Mouse (Mus musculus): ENCODE data around the gene Dnm3. TPM values are rescaled to one million over a fixed set of nuclear protein-coding genes. Genes with fewer than 3 reads are reported as not detected.
A peak's percentile ranks its signal among the peaks of the same experiment; 100 is the strongest.

Dnm3 gene
- polyA plus RNA-seq, 1 experiment from 2014 or later = 2.8 TPM

DNA sequence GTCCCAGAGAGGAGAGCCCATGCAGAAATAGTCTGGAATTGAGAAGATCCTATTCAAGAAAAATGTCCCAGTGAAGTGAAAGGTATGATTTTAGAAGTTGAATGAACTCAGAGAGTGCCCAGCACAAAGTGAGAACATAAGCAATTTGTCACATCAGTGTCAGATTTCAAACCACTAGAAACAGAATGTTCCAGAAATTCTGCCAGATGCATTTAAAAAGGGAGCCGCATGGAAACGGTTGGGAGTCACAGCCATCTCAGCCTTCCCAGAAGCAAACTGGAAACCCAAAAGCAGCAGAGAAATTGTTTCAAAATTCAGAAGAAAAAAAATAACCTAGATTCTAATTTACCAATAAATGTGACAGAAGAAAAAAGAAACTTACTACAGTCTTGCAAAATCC lies 154.7 kb downstream of the Dnm3 start:
- Histone ChIP-seq H3K36me3 (ENCODE audit: control insufficient read depth, insufficient read depth, low read length) (no peaks in the 10 kb centered on the region), H3K4me1 (replicated peaks; ENCODE audit: control insufficient read depth, insufficient read depth, low read length) (no peaks in the 10 kb centered on the region), H3K4me3 (ENCODE audit: low read length) (no peak overlapping the region), H3K9me3 (ENCODE audit: control insufficient read depth, low read length) (no peaks in the 10 kb centered on the region), H3K27me3 (ENCODE audit: control insufficient read depth, insufficient read depth, low read depth, low read length) (no peaks in the 10 kb centered on the region), H3K27ac (ENCODE audit: low read length) (no peak overlapping the region), H3K9ac (ENCODE audit: low read length) (no peak overlapping the region), H3K4me2 (ENCODE audit: low read depth, low read length) (no peak overlapping the region)
- no peak for ATAC-seq (ENCODE audit: low read depth)
- WGBS = 63% methylated on average over 2 of the region's 2 CpGs

DNA sequence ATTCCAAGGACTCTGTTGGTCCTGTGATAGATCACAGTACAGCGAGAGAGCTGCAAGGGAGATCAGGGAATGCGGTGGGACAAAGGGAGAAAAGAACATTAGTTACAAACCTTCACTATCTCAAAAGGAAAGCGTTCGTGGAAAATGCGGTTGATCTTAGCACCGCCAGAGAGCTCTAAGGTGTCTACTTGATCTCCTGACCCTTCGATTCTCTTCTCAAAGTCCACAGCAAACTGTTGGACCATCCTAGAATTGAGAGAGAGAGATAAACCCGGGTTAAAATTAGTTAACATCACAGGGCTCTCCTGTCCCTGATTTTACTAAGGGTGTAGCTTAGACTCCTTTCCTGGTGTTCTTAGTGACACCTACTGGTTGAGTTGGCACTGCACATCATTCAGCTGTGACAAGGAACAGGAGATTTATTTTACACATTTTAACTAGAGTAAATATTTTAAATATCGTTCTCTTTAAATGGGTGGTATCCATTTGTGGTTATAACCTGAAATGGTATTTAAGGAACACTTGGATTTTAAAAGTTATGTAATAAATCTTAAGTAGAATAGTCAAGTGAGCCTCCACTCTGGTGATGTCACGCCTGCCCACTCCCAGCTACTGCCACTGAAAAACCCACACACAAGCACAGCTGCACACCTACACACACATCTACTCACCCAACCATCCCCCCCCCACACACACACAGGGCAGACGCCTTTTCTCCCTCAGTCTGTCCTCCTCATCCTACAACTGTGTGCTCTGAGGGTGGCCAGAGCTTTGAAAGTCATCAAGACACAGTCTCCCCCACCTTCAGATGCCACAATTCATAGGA lies 164.2 kb downstream of the Dnm3 start:
- Histone ChIP-seq H3K27ac (ENCODE audit: low read length) (no peak overlapping the region), H3K4me3 (ENCODE audit: low read length) (peak overlapping the region; percentile 32), H3K9ac (ENCODE audit: low read length) (peak overlapping the region; percentile 53), H3K9me3 (ENCODE audit: control insufficient read depth, low read length) (no peaks in the 10 kb centered on the region), H3K4me1 (replicated peaks; ENCODE audit: control insufficient read depth, insufficient read depth, low read length) (no peaks in the 10 kb centered on the region; the same call in 1 of the 2 replicates), H3K36me3 (ENCODE audit: control insufficient read depth, insufficient read depth, low read length) (no peaks in the 10 kb centered on the region), H3K4me2 (ENCODE audit: low read depth, low read length) (peak overlapping the region; percentile 46), H3K27me3 (ENCODE audit: control insufficient read depth, insufficient read depth, low read depth, low read length) (no peaks in the 10 kb centered on the region)
- 18% methylated on average over 11 of the region's 11 CpGs for WGBS
- peak; percentile 88 for ATAC-seq (ENCODE audit: low read depth)

DNA sequence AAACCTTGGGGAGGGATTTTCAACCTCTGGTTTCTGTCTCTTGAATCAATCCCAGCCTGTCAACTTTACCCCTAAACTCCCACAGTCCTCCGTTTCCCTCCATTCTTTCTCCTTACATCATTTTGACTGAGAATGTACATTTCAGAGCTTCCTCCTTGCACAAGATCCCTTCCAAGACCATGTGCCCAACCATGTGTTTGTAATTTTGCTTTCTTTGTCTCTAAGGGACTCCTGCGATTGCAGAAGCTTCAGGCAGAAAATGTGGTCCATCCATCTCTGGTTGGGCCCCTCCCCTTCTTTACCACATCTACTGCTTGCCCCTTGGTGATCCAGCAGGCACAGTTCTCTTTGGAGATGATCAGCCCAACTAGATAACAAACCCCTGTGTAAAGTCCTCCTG lies 165.2 kb downstream of the Dnm3 start:
- ATAC-seq (ENCODE audit: low read depth) = no peak
- Histone ChIP-seq H3K27ac (ENCODE audit: low read length) (no peak overlapping the region), H3K4me2 (ENCODE audit: low read depth, low read length) (no peak overlapping the region), H3K9ac (ENCODE audit: low read length) (no peak overlapping the region), H3K9me3 (ENCODE audit: control insufficient read depth, low read length) (no peaks in the 10 kb centered on the region), H3K27me3 (ENCODE audit: control insufficient read depth, insufficient read depth, low read depth, low read length) (no peaks in the 10 kb centered on the region), H3K4me3 (ENCODE audit: low read length) (no peak overlapping the region), H3K36me3 (ENCODE audit: control insufficient read depth, insufficient read depth, low read length) (no peaks in the 10 kb centered on the region), H3K4me1 (replicated peaks; ENCODE audit: control insufficient read depth, insufficient read depth, low read length) (no peaks in the 10 kb centered on the region; the same call in 1 of the 2 replicates)
- WGBS = 70% methylated on average over 2 of the region's 2 CpGs

DNA sequence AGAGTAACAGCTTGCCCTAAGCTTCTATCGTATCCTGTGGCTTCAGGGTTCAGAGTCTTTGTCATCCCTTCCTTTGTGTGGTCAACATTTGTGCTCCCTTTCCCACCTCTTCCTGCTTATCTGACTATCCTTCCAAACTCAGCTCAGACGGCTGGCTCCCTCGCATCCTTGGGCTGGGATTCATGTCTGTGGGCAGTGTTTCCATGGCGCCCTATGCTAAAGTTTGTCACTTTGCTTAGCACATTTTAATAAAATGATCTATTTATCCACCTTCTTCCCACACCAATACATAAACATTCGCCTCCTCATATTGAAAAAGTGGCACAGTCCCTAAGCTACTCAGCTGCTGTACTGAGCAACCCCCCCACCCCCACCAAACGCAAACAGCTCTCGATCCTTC lies 165.7 kb downstream of the Dnm3 start:
- 76% methylated on average over 7 of the region's 7 CpGs for WGBS
- H3K27ac ChIP-seq (ENCODE audit: low read length) = no peak overlapping the region
- H3K9ac ChIP-seq (ENCODE audit: low read length) = no peak overlapping the region

DNA sequence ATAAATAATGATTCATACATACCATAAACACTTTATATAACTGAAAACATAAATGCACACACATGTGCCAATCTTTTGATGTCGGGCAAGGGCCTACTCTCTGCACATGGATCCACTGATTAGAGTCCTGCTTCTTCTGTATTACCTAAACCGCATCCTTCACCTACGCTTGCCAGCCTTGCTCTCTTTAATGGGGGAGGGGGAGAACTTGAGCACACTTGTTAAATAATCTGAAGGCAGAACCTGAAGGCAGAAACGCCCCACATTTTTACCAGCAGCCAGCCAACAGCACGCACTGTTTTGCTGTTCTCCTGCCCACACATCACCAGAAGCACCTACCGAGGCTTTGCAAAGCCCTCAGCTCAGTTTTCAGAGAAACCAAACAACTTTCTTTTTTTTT lies 172.6 kb downstream of the Dnm3 start:
- ATAC-seq (ENCODE audit: low read depth) = no peak
- H3K4me1 ChIP-seq (replicated peaks; ENCODE audit: control insufficient read depth, insufficient read depth, low read length) = peaks cover 11% of the 10 kb centered on the region

More for the DNA sequence above, 165.7 kb downstream of the Dnm3 start:
- H3K4me3 ChIP-seq (ENCODE audit: low read length) = no peak overlapping the region
- no peaks in the 10 kb centered on the region for H3K9me3 ChIP-seq (ENCODE audit: control insufficient read depth, low read length)
- H3K4me2 ChIP-seq (ENCODE audit: low read depth, low read length) = no peak overlapping the region
- no peaks in the 10 kb centered on the region for H3K36me3 ChIP-seq (ENCODE audit: control insufficient read depth, insufficient read depth, low read length)
- ATAC-seq (ENCODE audit: low read depth) = no peak
- H3K4me1 ChIP-seq (replicated peaks; ENCODE audit: control insufficient read depth, insufficient read depth, low read length) = no peaks in the 10 kb centered on the region; the same call in 1 of the 2 replicates
- H3K27me3 ChIP-seq (ENCODE audit: control insufficient read depth, insufficient read depth, low read depth, low read length) = no peaks in the 10 kb centered on the region

DNA sequence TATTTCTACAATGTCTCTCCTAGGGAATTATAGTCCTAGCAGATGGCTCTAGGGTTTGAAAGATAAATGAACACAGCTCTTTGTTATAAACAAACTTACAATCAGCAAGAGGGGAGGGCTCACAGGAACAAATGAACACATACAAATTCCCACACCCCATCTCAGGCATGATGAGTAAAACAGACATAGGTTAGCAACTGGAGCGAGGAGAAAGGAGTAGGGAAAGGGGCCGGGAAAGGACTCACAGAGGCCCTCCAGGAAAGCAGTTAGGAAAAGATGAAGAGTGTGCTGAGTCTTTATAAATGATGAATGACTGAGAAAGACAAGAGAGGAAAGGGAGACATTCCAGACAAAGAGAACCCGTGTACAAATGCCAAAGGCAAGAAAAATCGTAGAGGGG lies 175.4 kb downstream of the Dnm3 start:
- H3K27ac ChIP-seq (ENCODE audit: low read length) = no peak overlapping the region; the same call in 1 of the 2 replicates
- no peaks in the 10 kb centered on the region for H3K9me3 ChIP-seq (ENCODE audit: control insufficient read depth, low read length)
- no peak overlapping the region for H3K4me3 ChIP-seq (ENCODE audit: low read length)
- no peak overlapping the region for H3K4me2 ChIP-seq (ENCODE audit: low read depth, low read length)
- H3K27me3 ChIP-seq (ENCODE audit: control insufficient read depth, insufficient read depth, low read depth, low read length) = no peaks in the 10 kb centered on the region
- peaks cover 11% of the 10 kb centered on the region for H3K4me1 ChIP-seq (replicated peaks; ENCODE audit: control insufficient read depth, insufficient read depth, low read length)
- H3K36me3 ChIP-seq (ENCODE audit: control insufficient read depth, insufficient read depth, low read length) = no peaks in the 10 kb centered on the region
- ATAC-seq (ENCODE audit: low read depth) = no peak
- no peak overlapping the region for H3K9ac ChIP-seq (ENCODE audit: low read length)
- WGBS = 28% methylated on average over 4 of the region's 4 CpGs

More for the DNA sequence above, 172.6 kb downstream of the Dnm3 start:
- H3K9me3 ChIP-seq (ENCODE audit: control insufficient read depth, low read length) = no peaks in the 10 kb centered on the region
- H3K27me3 ChIP-seq (ENCODE audit: control insufficient read depth, insufficient read depth, low read depth, low read length) = no peaks in the 10 kb centered on the region
- H3K9ac ChIP-seq (ENCODE audit: low read length) = no peak overlapping the region
- 42% methylated on average over 6 of the region's 6 CpGs for WGBS
- no peak overlapping the region for H3K4me2 ChIP-seq (ENCODE audit: low read depth, low read length)
- no peak overlapping the region for H3K4me3 ChIP-seq (ENCODE audit: low read length)
- no peaks in the 10 kb centered on the region for H3K36me3 ChIP-seq (ENCODE audit: control insufficient read depth, insufficient read depth, low read length)
- peak overlapping the region; percentile 40; the same call in 1 of the 2 replicates for H3K27ac ChIP-seq (ENCODE audit: low read length)

DNA sequence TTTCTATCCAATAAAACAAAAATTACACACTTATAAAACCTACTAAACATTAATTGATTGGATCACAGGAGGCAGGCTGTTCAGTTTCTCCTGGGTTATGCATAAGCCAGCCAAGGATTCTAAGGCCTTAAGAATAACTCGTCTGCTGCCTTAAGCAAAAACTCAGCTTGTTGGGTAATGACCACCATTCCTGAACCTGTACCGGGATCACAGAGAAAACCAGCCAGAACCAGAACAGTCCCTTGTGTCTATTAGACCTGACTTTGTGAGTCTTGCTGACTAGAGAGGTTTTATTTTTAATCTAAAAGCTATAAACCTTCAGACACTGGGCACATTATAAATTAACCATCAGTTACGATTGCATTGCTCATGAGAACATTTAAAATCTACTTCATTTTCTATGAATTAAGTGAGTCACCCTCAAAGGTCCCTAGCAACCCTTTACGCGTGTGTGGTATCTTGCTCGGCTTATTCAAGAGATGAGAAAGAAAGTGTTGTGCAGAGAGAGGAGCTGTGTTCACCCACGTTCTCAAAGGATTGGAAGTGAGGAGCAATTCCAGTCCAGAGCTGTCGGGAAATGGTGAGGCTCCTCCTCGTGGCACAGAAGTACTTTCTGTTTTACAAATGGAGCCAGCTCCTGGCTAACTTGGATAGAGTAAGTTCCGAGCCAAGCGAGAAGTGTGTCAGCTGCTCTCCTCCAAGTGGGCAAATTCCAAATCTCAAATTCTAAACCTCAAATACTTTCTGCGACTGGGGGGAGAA lies 178.1 kb downstream of the Dnm3 start:
- Histone ChIP-seq H3K9ac (ENCODE audit: low read length) (no peak overlapping the region), H3K9me3 (ENCODE audit: control insufficient read depth, low read length) (no peaks in the 10 kb centered on the region), H3K27me3 (ENCODE audit: control insufficient read depth, insufficient read depth, low read depth, low read length) (no peaks in the 10 kb centered on the region), H3K27ac (ENCODE audit: low read length) (peak overlapping the region; percentile 22; the same call in 1 of the 2 replicates), H3K36me3 (ENCODE audit: control insufficient read depth, insufficient read depth, low read length) (no peaks in the 10 kb centered on the region), H3K4me2 (ENCODE audit: low read depth, low read length) (0 out of 2 replicates have a peak overlapping the region, but pooled peaks have one; percentile 4), H3K4me1 (replicated peaks; ENCODE audit: control insufficient read depth, insufficient read depth, low read length) (peaks cover 4% of the 10 kb centered on the region; the same call in 1 of the 2 replicates), H3K4me3 (ENCODE audit: low read length) (no peak overlapping the region)
- peak; percentile 62; the same call in 1 of the 2 replicates for ATAC-seq (ENCODE audit: low read depth)
- 59% methylated on average over 12 of the region's 12 CpGs for WGBS

DNA sequence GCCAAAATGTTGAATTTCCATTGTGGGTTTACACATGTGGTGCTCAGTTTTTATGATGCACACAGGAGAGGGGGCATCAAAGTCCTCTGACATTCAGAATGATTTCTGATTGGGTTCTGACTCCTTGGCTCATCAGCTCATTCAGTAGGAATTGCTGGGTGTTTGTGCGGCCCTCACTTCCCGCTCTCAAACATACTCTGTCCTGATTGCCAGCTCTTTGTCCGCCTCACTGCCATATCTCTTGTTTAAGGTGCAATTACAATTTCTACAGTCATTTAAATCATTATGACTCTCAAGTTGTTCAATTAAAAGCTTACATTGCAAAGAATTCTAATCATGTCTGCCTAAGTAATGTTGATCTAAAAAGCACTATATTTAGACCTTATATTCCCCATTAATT lies 179.3 kb downstream of the Dnm3 start:
- H3K9ac ChIP-seq (ENCODE audit: low read length) = no peak overlapping the region
- H3K4me2 ChIP-seq (ENCODE audit: low read depth, low read length) = no peak overlapping the region
- H3K27ac ChIP-seq (ENCODE audit: low read length) = no peak overlapping the region
- no peaks in the 10 kb centered on the region for H3K9me3 ChIP-seq (ENCODE audit: control insufficient read depth, low read length)
- H3K36me3 ChIP-seq (ENCODE audit: control insufficient read depth, insufficient read depth, low read length) = no peaks in the 10 kb centered on the region
- no peak for ATAC-seq (ENCODE audit: low read depth)
- 82% methylated on average over 3 of the region's 3 CpGs for WGBS
- H3K27me3 ChIP-seq (ENCODE audit: control insufficient read depth, insufficient read depth, low read depth, low read length) = no peaks in the 10 kb centered on the region
- H3K4me1 ChIP-seq (replicated peaks; ENCODE audit: control insufficient read depth, insufficient read depth, low read length) = peaks cover 13% of the 10 kb centered on the region
- H3K4me3 ChIP-seq (ENCODE audit: low read length) = no peak overlapping the region

DNA sequence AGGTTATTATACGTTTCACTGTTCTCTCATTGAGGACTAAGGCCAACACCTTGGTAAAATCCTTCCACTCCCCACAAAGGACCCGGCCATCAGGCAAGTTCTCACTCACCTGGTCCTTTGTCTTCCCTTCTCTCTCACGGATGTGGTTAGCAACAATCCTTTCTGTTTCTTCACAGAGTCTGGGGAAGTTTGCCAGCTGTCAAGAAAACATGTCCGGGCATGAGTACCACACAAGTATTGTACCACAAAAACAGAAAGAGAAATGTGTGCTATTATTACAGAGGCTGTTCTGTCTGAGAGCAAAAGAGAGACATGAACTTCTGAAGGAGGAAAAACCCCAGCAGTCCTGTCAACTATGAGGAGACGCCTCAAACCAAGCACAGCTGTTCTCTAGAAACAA lies 182.4 kb downstream of the Dnm3 start:
- H3K4me1 ChIP-seq (replicated peaks; ENCODE audit: control insufficient read depth, insufficient read depth, low read length) = peaks cover 9% of the 10 kb centered on the region
- H3K27ac ChIP-seq (ENCODE audit: low read length) = peak overlapping the region; percentile 49; the same call in 1 of the 2 replicates
- no peaks in the 10 kb centered on the region for H3K27me3 ChIP-seq (ENCODE audit: control insufficient read depth, insufficient read depth, low read depth, low read length)
- no peak overlapping the region for H3K4me2 ChIP-seq (ENCODE audit: low read depth, low read length)
- ATAC-seq (ENCODE audit: low read depth) = 0 out of 2 replicates have a peak, but pooled peaks have one; percentile 26
- no peaks in the 10 kb centered on the region for H3K9me3 ChIP-seq (ENCODE audit: control insufficient read depth, low read length)
- H3K9ac ChIP-seq (ENCODE audit: low read length) = no peak overlapping the region
- H3K4me3 ChIP-seq (ENCODE audit: low read length) = no peak overlapping the region
- no peaks in the 10 kb centered on the region for H3K36me3 ChIP-seq (ENCODE audit: control insufficient read depth, insufficient read depth, low read length)
- 64% methylated on average over 5 of the region's 5 CpGs for WGBS
